Mouse (Mus musculus) myocyte (in vitro differentiated cells): ENCODE data around the gene Gdf3.

Experiments used
- E2F4 ChIP-seq: IDR thresholded peaks from one replicate; pipeline ENCODE4 v1.6.1; 2011; ENCODE audit warnings: mild to moderate bottlenecking, control low read depth, moderate library complexity; ENCODE audit not compliant: insufficient read depth
- MAX ChIP-seq: IDR thresholded peaks from one replicate; pipeline ENCODE4 v1.6.1; 2011; ENCODE audit warnings: low read depth, mild to moderate bottlenecking, control low read depth
- MYOD1 ChIP-seq, 3 experiments: IDR thresholded peaks; one replicate each; pipeline ENCODE4 v1.6.1; 2011; ENCODE audit warnings: control low read depth in 2 of 3, low read depth in 2 of 3, mild to moderate bottlenecking in 2 of 3, moderate library complexity in 1 of 3; ENCODE audit not compliant: insufficient read length in 2 of 3, control insufficient read depth in 1 of 3
- MYOG ChIP-seq, 3 experiments: IDR thresholded peaks; one replicate each; pipeline ENCODE4 v1.6.1; 2011; ENCODE audit warnings: control low read depth in 2 of 3, low read depth in 2 of 3, mild to moderate bottlenecking in 2 of 3; ENCODE audit not compliant: insufficient read length in 2 of 3, control insufficient read depth in 1 of 3, insufficient read depth in 1 of 3
- POLR2A ChIP-seq: IDR thresholded peaks from one replicate; pipeline ENCODE4 v1.6.1; 2011; ENCODE audit warnings: low read depth, mild to moderate bottlenecking, control low read depth, moderate library complexity; ENCODE audit not compliant: insufficient read length
- REST ChIP-seq: IDR thresholded peaks from one replicate; pipeline ENCODE4 v1.6.1; 2011; ENCODE audit warnings: mild to moderate bottlenecking, control low read depth, moderate library complexity; ENCODE audit not compliant: insufficient read depth, insufficient read length
- SRF ChIP-seq: IDR thresholded peaks from one replicate; pipeline ENCODE4 v1.6.1; 2011; ENCODE audit warnings: low read depth; ENCODE audit not compliant: control insufficient read depth, insufficient read length
- TCF12 ChIP-seq: IDR thresholded peaks from one replicate; pipeline ENCODE4 v1.6.1; 2011; ENCODE audit warnings: mild to moderate bottlenecking, control low read depth; ENCODE audit not compliant: poor library complexity, insufficient read depth, severe bottlenecking
- USF1 ChIP-seq: IDR thresholded peaks from one replicate; pipeline ENCODE4 v1.6.1; 2011; ENCODE audit warnings: low read depth, mild to moderate bottlenecking, control low read depth, moderate library complexity

DNA sequence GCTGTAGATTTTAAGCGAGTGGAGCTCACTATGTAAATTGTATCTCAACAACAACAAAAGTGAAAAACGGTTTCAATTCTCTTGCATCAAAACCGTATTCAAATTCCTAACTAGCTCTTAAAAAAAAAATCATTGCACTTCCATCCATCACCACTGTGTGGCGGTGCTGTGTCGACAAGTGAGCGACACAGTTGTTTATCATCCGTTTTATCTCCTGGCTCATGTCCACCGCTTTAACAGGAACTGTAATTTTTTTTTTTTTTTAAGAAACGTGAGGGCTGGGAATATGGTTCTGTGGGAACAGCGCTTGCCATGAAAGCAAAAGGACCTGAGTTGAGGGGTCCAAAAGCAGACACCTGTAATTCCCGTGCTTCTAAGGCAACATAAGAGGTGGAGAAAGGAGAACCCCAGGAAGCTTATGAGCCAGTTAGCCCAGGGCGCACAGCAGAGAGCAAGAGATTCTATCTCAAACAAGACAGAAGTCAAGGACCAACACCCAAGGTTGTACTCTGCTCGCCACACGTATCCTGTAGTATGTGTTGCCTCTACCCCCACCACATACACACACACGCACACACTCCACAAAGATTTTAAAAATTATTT is 52.8 kb downstream of the Gdf3 start:
- TF ChIP-seq POLR2A = no peak
- no peak for TF ChIP-seq MAX
- no peak for TF ChIP-seq E2F4
- no peak for TF ChIP-seq TCF12
- TF ChIP-seq MYOG (IDR thresholded peaks at IDR 0.05; ENCODE audit: control insufficient read depth in 1 of 3, insufficient read depth in 1 of 3, insufficient read length in 2 of 3, low read depth in 2 of 3) = no peak
- no peak for TF ChIP-seq USF1
- no peak for TF ChIP-seq MYOD1 (IDR thresholded peaks at IDR 0.05; ENCODE audit: control insufficient read depth in 1 of 3, insufficient read length in 2 of 3, low read depth in 2 of 3)
- no peak for TF ChIP-seq SRF
- TF ChIP-seq REST = no peak
